Mouse (Mus musculus): Measurements from ENCODE around the gene Rnase4.

DNA sequence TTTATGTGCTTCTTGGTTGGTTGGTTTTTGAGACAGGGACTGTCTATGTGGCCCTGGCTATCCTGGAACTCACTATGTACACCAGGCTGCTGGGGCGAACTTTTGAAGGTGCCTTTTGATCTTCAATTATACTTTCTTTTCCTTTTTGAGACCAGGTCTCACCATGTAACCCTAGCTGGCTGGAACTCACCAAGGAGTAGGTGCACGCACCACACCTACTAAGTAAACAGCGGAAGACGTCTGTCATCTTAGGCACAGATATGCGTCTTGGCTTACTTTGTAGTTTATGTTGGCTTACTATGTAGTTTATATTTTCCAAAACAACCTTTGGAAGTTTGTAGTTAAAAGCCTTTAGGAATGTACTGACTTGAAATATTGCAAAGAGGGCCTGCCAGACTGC, 21.9 kb upstream of the Rnase4 start:
- TF ChIP-seq CTCF (IDR thresholded peaks at IDR 0.05), result no peak
- TF ChIP-seq EP300 (IDR thresholded peaks at IDR 0.05), result no peak
